Mouse (Mus musculus) midbrain, embryonic 14.5 days (tissue): ENCODE measurements around the gene Arhgef17. TPM values are rescaled to one million over a fixed set of nuclear protein-coding genes. Genes with fewer than 3 reads are reported as not detected.

Experiments used
- ATAC-seq: fragments of 200-750 bp; cut with Nextera tagmentation; 2 replicates; pipeline ENCODE4 v1.8.0; 2017; ENCODE audit warnings: moderate number of reproducible peaks, moderate library complexity; ENCODE audit not compliant: low FRiP score, low TSS enrichment
- DNase-seq: peaks from one replicate; pipeline ENCODE4 v3.0.0-alpha.2; 2015
- H3K27ac ChIP-seq: fragments of 300-500 bp; sonication (generic); replicated peaks from 2 replicates; pipeline ENCODE4 v1.5.1; 2014; ENCODE audit warnings: mild to moderate bottlenecking, low read depth, low read length, moderate library complexity
- H3K27me3 ChIP-seq: fragments of 300-500 bp; sonication (generic); 2 replicates; pipeline ENCODE4 v1.6.1; 2014; ENCODE audit warnings: low read length, control low read depth, mixed read lengths; ENCODE audit not compliant: control insufficient read depth, insufficient read depth
- H3K36me3 ChIP-seq: fragments of 300-500 bp; sonication (generic); 2 replicates; pipeline ENCODE4 v1.6.1; 2014; ENCODE audit warnings: low read length, control low read depth; ENCODE audit not compliant: control insufficient read depth, insufficient read depth
- H3K4me1 ChIP-seq: fragments of 300-500 bp; sonication (generic); 2 replicates; pipeline ENCODE4 v1.6.1; 2014; ENCODE audit warnings: mild to moderate bottlenecking, antibody characterized with exemption, low read length, control low read depth; ENCODE audit not compliant: control insufficient read depth, insufficient read depth
- H3K4me2 ChIP-seq: fragments of 300-500 bp; sonication (generic); 2 replicates; pipeline ENCODE4 v1.6.1; 2014; ENCODE audit warnings: mild to moderate bottlenecking, low read length, moderate library complexity
- H3K4me3 ChIP-seq: fragments of 300-500 bp; sonication (generic); replicated peaks from 2 replicates; pipeline ENCODE4 v1.5.1; 2014; ENCODE audit warnings: low read depth, low read length
- H3K9ac ChIP-seq: fragments of 300-500 bp; sonication (generic); replicated peaks from 2 replicates; pipeline ENCODE4 v1.6.1; 2014; ENCODE audit warnings: mild to moderate bottlenecking, low read length, moderate library complexity
- H3K9me3 ChIP-seq: fragments of 300-500 bp; sonication (generic); 2 replicates; pipeline ENCODE4 v1.6.1; 2016; ENCODE audit warnings: low read length, control low read depth, mixed read lengths; ENCODE audit not compliant: control insufficient read depth
- WGBS: fragments of 180-500 bp; shearing (Covaris S2); extraction: QIAGEN DNeasy Blood & Tissue Kit; methylation state at CpG from one replicate; pipeline ENCODE4 v1.1.7; 2014; 5-methylcytosine and 5-hydroxymethylcytosine counted together
- polyA plus RNA-seq: library from polyadenylated mRNA; unstranded; fragments of >200 nt; fragmentation: Nextera tagmentation; extraction: Ambion mirVana; gene quantifications from 2 replicates; pipeline ENCODE4 v1.2.1, GENCODE M21; 2014

Gene Arhgef17
- polyA plus RNA-seq, 1 experiment from 2014 or later: 12.1 TPM

- Histone ChIP-seq H3K36me3 (peaks cover 10% of the 10 kb centered on the region), H3K4me3 (no peak overlapping the region), H3K4me2 (no peak overlapping the region), H3K27ac (no peak overlapping the region), H3K9me3 (no peaks in the 10 kb centered on the region), H3K9ac (no peak overlapping the region), H3K4me1 (no peaks in the 10 kb centered on the region), H3K27me3 (no peaks in the 10 kb centered on the region)
- ATAC-seq (no peak), DNase-seq (no peak)
- WGBS: 79% methylated on average over 4 of the region's 4 CpGs
Observed at GRCm38 (mm10) chr7:100868551-100868950, 63.4 kb downstream of the Arhgef17 start.

GRCm38 (mm10) chr7:100867561-100867960, 64.3 kb downstream of the Arhgef17 start:
- H3K27me3 ChIP-seq: no peaks in the 10 kb centered on the region
- no peak overlapping the region for H3K4me2 ChIP-seq
- H3K4me3 ChIP-seq: no peak overlapping the region
- DNase-seq (no peak), ATAC-seq (no peak)
- H3K4me1 ChIP-seq: no peaks in the 10 kb centered on the region
- H3K36me3 ChIP-seq: peaks cover 2% of the 10 kb centered on the region
- WGBS: 60% methylated on average over 2 of the region's 2 CpGs
- no peak overlapping the region for H3K9ac ChIP-seq
- H3K9me3 ChIP-seq: no peaks in the 10 kb centered on the region
- H3K27ac ChIP-seq: no peak overlapping the region

GRCm38 (mm10) chr7:100866675-100867074, 65.2 kb downstream of the Arhgef17 start:
- DNase-seq: peak; percentile 87
- Histone ChIP-seq H3K27ac (no peak overlapping the region), H3K9me3 (no peaks in the 10 kb centered on the region), H3K4me2 (no peak overlapping the region), H3K4me1 (0 out of 2 replicates have a peak, but pooled peaks cover 4% of the 10 kb centered on the region), H3K9ac (no peak overlapping the region), H3K36me3 (no peaks in the 10 kb centered on the region), H3K27me3 (no peaks in the 10 kb centered on the region), H3K4me3 (no peak overlapping the region)
- WGBS: 10% methylated on average over 3 of the region's 3 CpGs
- no peak for ATAC-seq

GRCm38 (mm10) chr7:100862828-100863638, 68.9 kb downstream of the Arhgef17 start, which contains the start of gene Relt:
TSS of gene Relt (minus strand) at chr7:100863446.
- H3K4me3 ChIP-seq: peak within 1 kb of the TSS; percentile 73
- H3K27me3 ChIP-seq: no peaks in the 10 kb centered on the region
- H3K9ac ChIP-seq: peak within 1 kb of the TSS; percentile 67
- H3K9me3 ChIP-seq: no peaks in the 10 kb centered on the region
- ATAC-seq (peak; percentile 92), DNase-seq (peak; percentile 96)
- peak within 1 kb of the TSS; percentile 96 for H3K4me2 ChIP-seq
- H3K36me3 ChIP-seq: no peaks in the 10 kb centered on the region
- H3K27ac ChIP-seq: peak within 1 kb of the TSS; percentile 67
- H3K4me1 ChIP-seq: 0 out of 2 replicates have a peak, but pooled peaks cover 5% of the 10 kb centered on the region
- under 1% methylated on average over 91 of the region's 91 CpGs for WGBS

- Histone ChIP-seq H3K9me3 (no peaks in the 10 kb centered on the region), H3K4me1 (0 out of 2 replicates have a peak, but pooled peaks cover 5% of the 10 kb centered on the region), H3K4me3 (peak overlapping the region; percentile 73), H3K36me3 (no peaks in the 10 kb centered on the region), H3K9ac (peak overlapping the region; percentile 67), H3K4me2 (peak overlapping the region; percentile 96), H3K27ac (no peak overlapping the region; the same call in 1 of the 2 replicates), H3K27me3 (no peaks in the 10 kb centered on the region)
- 5% methylated on average over 4 of the region's 4 CpGs for WGBS
- DNase-seq: no peak
- no peak for ATAC-seq
Observed at GRCm38 (mm10) chr7:100862353-100862752, 69.6 kb downstream of the Arhgef17 start.

- Histone ChIP-seq H3K9ac (no peak overlapping the region), H3K9me3 (no peaks in the 10 kb centered on the region), H3K36me3 (no peaks in the 10 kb centered on the region), H3K27me3 (no peaks in the 10 kb centered on the region), H3K27ac (no peak overlapping the region), H3K4me1 (0 out of 2 replicates have a peak, but pooled peaks cover 5% of the 10 kb centered on the region), H3K4me3 (no peak overlapping the region), H3K4me2 (no peak overlapping the region)
- WGBS: 91% methylated on average over 5 of the region's 5 CpGs
- DNase-seq (no peak), ATAC-seq (no peak)
Observed at GRCm38 (mm10) chr7:100861209-100861608, 70.7 kb downstream of the Arhgef17 start.

- Histone ChIP-seq H3K4me2 (no peak overlapping the region), H3K27me3 (no peaks in the 10 kb centered on the region), H3K9me3 (no peaks in the 10 kb centered on the region), H3K36me3 (no peaks in the 10 kb centered on the region), H3K4me3 (no peak overlapping the region), H3K9ac (no peak overlapping the region), H3K27ac (no peak overlapping the region), H3K4me1 (0 out of 2 replicates have a peak, but pooled peaks cover 5% of the 10 kb centered on the region)
- DNase-seq (no peak), ATAC-seq (no peak)
- 93% methylated on average over 3 of the region's 3 CpGs for WGBS
Observed at GRCm38 (mm10) chr7:100860450-100860849, 71.5 kb downstream of the Arhgef17 start.

- Histone ChIP-seq H3K4me1 (peaks cover 4% of the 10 kb centered on the region; the same call in 1 of the 2 replicates), H3K4me3 (no peak overlapping the region), H3K9ac (no peak overlapping the region), H3K4me2 (no peak overlapping the region), H3K9me3 (no peaks in the 10 kb centered on the region), H3K36me3 (no peaks in the 10 kb centered on the region), H3K27ac (no peak overlapping the region), H3K27me3 (no peaks in the 10 kb centered on the region)
- ATAC-seq (no peak), DNase-seq (peak; percentile 20)
- 73% methylated on average over 5 of the region's 5 CpGs for WGBS
Observed at GRCm38 (mm10) chr7:100855795-100856573, 75.9 kb downstream of the Arhgef17 start.
